In the genomic region with DNA sequence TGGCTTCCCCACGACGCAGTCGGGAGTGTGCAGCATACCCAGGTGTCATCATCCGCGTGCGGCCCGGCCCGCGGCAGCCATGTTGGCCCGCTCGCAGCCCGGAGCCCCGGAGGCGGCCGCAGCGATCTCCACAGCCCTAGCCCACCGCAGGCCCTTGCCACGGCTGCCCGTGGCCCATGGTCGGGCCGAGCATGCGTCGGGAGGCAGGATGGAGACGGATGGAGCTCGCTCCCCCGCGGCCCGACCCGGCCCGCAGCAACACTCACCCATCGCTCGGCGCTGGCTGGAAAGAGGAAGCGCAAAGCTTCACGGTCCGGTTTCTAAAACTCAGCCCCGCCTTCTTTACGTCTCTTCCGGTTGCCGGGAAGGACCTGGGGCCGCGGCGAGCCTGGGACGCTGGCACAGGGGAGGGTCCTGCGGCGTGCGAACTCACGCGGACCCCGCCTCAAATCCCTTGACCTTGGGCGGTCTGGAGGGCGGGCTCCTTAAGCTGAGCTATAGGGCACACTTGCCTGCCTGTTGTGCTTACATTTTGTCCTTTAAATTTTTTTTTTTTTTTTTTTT, we compare ENCODE assay signal across 8 mouse cellular contexts. TPM values are rescaled to one million over a fixed set of nuclear protein-coding genes. Genes with fewer than 3 reads are reported as not detected.
DNase-seq lines count a peak whose midpoint lies in the region; ATAC-seq and TF ChIP-seq lines count a peak whose summit lies in the region.

Rps8 (minus strand) TSS at position 452 of the 564 bp plus-strand sequence.

- peaks cover 37% of the 10 kb centered on the region for H3K79me2 ChIP-seq in CH12.LX (replicated peaks; ENCODE audit: control insufficient read depth, extremely low read depth, insufficient read depth, poor library complexity, severe bottlenecking)

- TF ChIP-seq CTCF in CH12.LX (conservative IDR thresholded peaks at IDR 0.05 in 1 of 2, IDR thresholded peaks at IDR 0.05 in 1 of 2; ENCODE audit: low read depth in 2 of 2, low read length in 2 of 2): no peak
- no peak for TF ChIP-seq CTCF in liver, postnatal 0 days (IDR thresholded peaks at IDR 0.05; ENCODE audit: low read depth)

- peak within 1 kb of the TSS; percentile 87 for H3K9ac ChIP-seq in CH12.LX (ENCODE audit: insufficient read depth, low read depth)
- H3K9ac ChIP-seq in forebrain, embryonic 11.5 days (ENCODE audit: low read length): peak within 1 kb of the TSS; percentile 98
- peak within 1 kb of the TSS; percentile 99 for H3K9ac ChIP-seq in heart, embryonic 16.5 days (ENCODE audit: low read length)
- H3K9ac ChIP-seq in liver, postnatal 0 days (replicated peaks): peak within 1 kb of the TSS; percentile 95
- peak within 1 kb of the TSS; percentile 95 for H3K9ac ChIP-seq in neural tube, embryonic 14.5 days (replicated peaks; ENCODE audit: low read depth, low read length)

- peak within 1 kb of the TSS; percentile 57 for H3K27ac ChIP-seq in CH12.LX (ENCODE audit: insufficient read depth, low read depth)
- H3K27ac ChIP-seq in forebrain, embryonic 11.5 days (ENCODE audit: low read depth, low read length): peak within 1 kb of the TSS; percentile 85
- H3K27ac ChIP-seq in heart, embryonic 16.5 days (ENCODE audit: low read length): peak within 1 kb of the TSS; percentile 91
- H3K27ac ChIP-seq in liver, postnatal 0 days (ENCODE audit: low read depth): peak within 1 kb of the TSS; percentile 84
- H3K27ac ChIP-seq in neural tube, embryonic 14.5 days (ENCODE audit: low read depth, low read length): peak within 1 kb of the TSS; percentile 92

- dilution Hi-C loops in CH12.LX (cut with MboI; ENCODE audit: extremely low pct_ligation_motif_present, extremely low pct_unique_long_range_greater_than_20kb, low sequenced_read_pairs): no loop called here

- peak; percentile 96 for ATAC-seq in forebrain, embryonic 11.5 days (replicated peaks; ENCODE audit: low FRiP score)
- peak; percentile 90 for ATAC-seq in heart, embryonic 16.5 days (replicated peaks; ENCODE audit: extremely low read depth, insufficient read depth, low FRiP score)
- ATAC-seq in liver, postnatal 0 days: peak; percentile 90
- peak; percentile 96 for ATAC-seq in neural tube, embryonic 14.5 days (ENCODE audit: low read depth)

- peaks cover 53 to 69% of the 10 kb centered on the region in 2 experiments for H3K36me3 ChIP-seq in CH12.LX (replicated peaks in 1 of 2; ENCODE audit: control insufficient read depth in 1 of 2, insufficient read depth in 1 of 2, low read length in 1 of 2)
- H3K36me3 ChIP-seq in forebrain, embryonic 11.5 days (ENCODE audit: control insufficient read depth, insufficient read depth, low read length): peaks cover 29% of the 10 kb centered on the region
- peaks cover 39% of the 10 kb centered on the region for H3K36me3 ChIP-seq in heart, embryonic 16.5 days (ENCODE audit: control insufficient read depth, insufficient read depth)
- H3K36me3 ChIP-seq in liver, postnatal 0 days (replicated peaks; ENCODE audit: insufficient read depth, low read length): peaks cover 40% of the 10 kb centered on the region
- H3K36me3 ChIP-seq in neural tube, embryonic 14.5 days (ENCODE audit: control insufficient read depth, insufficient read depth, low read length): peaks cover 33% of the 10 kb centered on the region

- peak; percentile 89 for DNase-seq in CH12.LX (ENCODE audit: extremely low read depth)
- DNase-seq in c-Kit-positive CD71-negative TER-119-negative erythroid progenitor cells, embryonic 14.5 days (ENCODE audit: low read depth): peak; percentile 72
- DNase-seq in forebrain, embryonic 11.5 days (ENCODE audit: low spot score): peak; percentile 93
- peak; percentile 90 to 92 for DNase-seq in kidney, postnatal 36 days
- peak; percentile 88 for DNase-seq in liver, postnatal 0 days
- peak; percentile 86 for DNase-seq in testis, postnatal 10 days (ENCODE audit: low spot score)

- peak within 1 kb of the TSS; percentile 65; the same call in 1 of the 2 replicates for H3K4me2 ChIP-seq in CH12.LX (ENCODE audit: insufficient read depth, low read depth, poor library complexity, severe bottlenecking)
- H3K4me2 ChIP-seq in forebrain, embryonic 11.5 days (ENCODE audit: low read depth, low read length, severe bottlenecking): peak within 1 kb of the TSS; percentile 84
- H3K4me2 ChIP-seq in heart, embryonic 16.5 days (ENCODE audit: low read depth, low read length): peak within 1 kb of the TSS; percentile 95
- peak within 1 kb of the TSS; percentile 91 for H3K4me2 ChIP-seq in liver, postnatal 0 days (ENCODE audit: low read depth, low read length)
- H3K4me2 ChIP-seq in neural tube, embryonic 14.5 days (ENCODE audit: low read depth, low read length): peak within 1 kb of the TSS; percentile 97

- no peaks in the 10 kb centered on the region for H3K27me3 ChIP-seq in CH12.LX (replicated peaks)
- H3K27me3 ChIP-seq in forebrain, embryonic 11.5 days (ENCODE audit: control insufficient read depth, insufficient read depth, low read length): no peaks in the 10 kb centered on the region
- H3K27me3 ChIP-seq in heart, embryonic 16.5 days (ENCODE audit: control insufficient read depth, insufficient read depth, low read length): no peaks in the 10 kb centered on the region
- no peaks in the 10 kb centered on the region for H3K27me3 ChIP-seq in liver, postnatal 0 days (ENCODE audit: insufficient read depth, low read length)
- no peaks in the 10 kb centered on the region for H3K27me3 ChIP-seq in neural tube, embryonic 14.5 days (ENCODE audit: control insufficient read depth, insufficient read depth, low read length)

- TF ChIP-seq RAD21 in CH12.LX (IDR thresholded peaks at IDR 0.05; ENCODE audit: low read depth, low read length): no peak

- under 1% methylated on average over 49 of the region's 52 CpGs for WGBS in forebrain, embryonic 11.5 days
- under 1% methylated on average over 52 of the region's 52 CpGs for WGBS in heart, embryonic 16.5 days
- WGBS in liver, postnatal 0 days (ENCODE audit: insufficient replicate concordance): 0% methylated on average over 40 of the region's 52 CpGs
- under 1% methylated on average over 51 of the region's 52 CpGs for WGBS in neural tube, embryonic 14.5 days

- no peak for TF ChIP-seq EP300 in CH12.LX (IDR thresholded peaks at IDR 0.05; ENCODE audit: low read length)
- TF ChIP-seq EP300 in liver, postnatal 0 days (IDR thresholded peaks at IDR 0.05; ENCODE audit: low read depth): no peak

- H3K4me3 ChIP-seq in CH12.LX (replicated peaks in 1 of 3; ENCODE audit: low read depth in 2 of 3, low read length in 2 of 3, poor library complexity in 1 of 3): peak within 1 kb of the TSS; percentile 97 to 100 (median 100)
- peak within 1 kb of the TSS; percentile 99 for H3K4me3 ChIP-seq in forebrain, embryonic 11.5 days (ENCODE audit: low read depth, low read length)
- peak within 1 kb of the TSS; percentile 81 for H3K4me3 ChIP-seq in heart, embryonic 16.5 days (ENCODE audit: low read length)
- H3K4me3 ChIP-seq in liver, postnatal 0 days (ENCODE audit: low read depth, low read length): peak within 1 kb of the TSS; percentile 74
- H3K4me3 ChIP-seq in neural tube, embryonic 14.5 days (ENCODE audit: low read depth, low read length): peak within 1 kb of the TSS; percentile 96

- in situ Hi-C loops in CH12.LX (cut with MboI; ENCODE audit: low pct_ligation_motif_present, low pct_unique_long_range_greater_than_20kb, low sequenced_read_pairs): no loop called here

- H3K4me1 ChIP-seq in CH12.LX (ENCODE audit: control insufficient read depth in 1 of 2, insufficient read depth in 2 of 2): peaks cover 10 to 27% of the 10 kb centered on the region in 2 experiments
- H3K4me1 ChIP-seq in forebrain, embryonic 11.5 days (replicated peaks; ENCODE audit: control insufficient read depth, insufficient read depth, low read length): peaks cover 2% of the 10 kb centered on the region; the same call in 1 of the 2 replicates
- H3K4me1 ChIP-seq in heart, embryonic 16.5 days (ENCODE audit: control insufficient read depth, insufficient read depth, low read length): peaks cover 24% of the 10 kb centered on the region
- H3K4me1 ChIP-seq in liver, postnatal 0 days (ENCODE audit: insufficient read depth): peaks cover 10% of the 10 kb centered on the region; the same call in 1 of the 2 replicates
- H3K4me1 ChIP-seq in neural tube, embryonic 14.5 days (ENCODE audit: control insufficient read depth, insufficient read depth, low read length): no peaks in the 10 kb centered on the region

- no peaks in the 10 kb centered on the region for H3K9me3 ChIP-seq in CH12.LX (replicated peaks; ENCODE audit: low read length)
- H3K9me3 ChIP-seq in forebrain, embryonic 11.5 days (ENCODE audit: control insufficient read depth, low read length): no peaks in the 10 kb centered on the region
- H3K9me3 ChIP-seq in heart, embryonic 16.5 days (replicated peaks; ENCODE audit: control insufficient read depth, low read length): no peaks in the 10 kb centered on the region
- no peaks in the 10 kb centered on the region for H3K9me3 ChIP-seq in liver, postnatal 0 days (ENCODE audit: low read length)
- H3K9me3 ChIP-seq in neural tube, embryonic 14.5 days (ENCODE audit: control insufficient read depth, low read length): no peaks in the 10 kb centered on the region

- TF ChIP-seq POLR2A in CH12.LX (IDR thresholded peaks at IDR 0.05; ENCODE audit: low read depth, low read length): peak; percentile 95

TF ChIP-seq in CH12.LX, 34 proteins besides CTCF, POLR2A, EP300 and RAD21 (continues in another document):
- peak; percentile 81 for TF ChIP-seq ELF1 (IDR thresholded peaks at IDR 0.05; ENCODE audit: low read depth, low read length)
- peak; percentile 92 for TF ChIP-seq ZMIZ1 (IDR thresholded peaks at IDR 0.05; ENCODE audit: low read depth, low read length)
- TF ChIP-seq JUND (conservative IDR thresholded peaks at IDR 0.05; ENCODE audit: low read depth, low read length): no peak
- no peak for TF ChIP-seq E2F4 (IDR thresholded peaks at IDR 0.05; ENCODE audit: insufficient replicate concordance, low read depth, low read length)
- no peak for TF ChIP-seq RCOR1 (conservative IDR thresholded peaks at IDR 0.05; ENCODE audit: low read depth, low read length)
- TF ChIP-seq MEF2A (IDR thresholded peaks at IDR 0.05; ENCODE audit: borderline replicate concordance, low read depth, low read length): 0 out of 2 replicates have a peak, but pooled peaks have one; percentile 33
- TF ChIP-seq NRF1 (IDR thresholded peaks at IDR 0.05; ENCODE audit: low read depth, low read length): peak; percentile 46
- TF ChIP-seq POLR2AphosphoS2 (IDR thresholded peaks at IDR 0.05; ENCODE audit: low read depth, low read length): peak; percentile 87; the same call in 1 of the 2 replicates
- 0 out of 2 replicates have a peak, but pooled peaks have one; percentile 17 for TF ChIP-seq BHLHE40 (IDR thresholded peaks at IDR 0.05; ENCODE audit: low read depth, low read length)

RNA-seq across cellular contexts. Expression of gene Rps8, which starts in this region (rescaled TPM):
- total RNA-seq in CH12.LX (2012; rRNA removed): 5,379 and 5,435 TPM in 2 replicates
- 2,191 and 2,455 TPM in 2 replicates for total RNA-seq in CH12.LX (2014; rRNA removed)
- polyA plus RNA-seq in CH12.LX (2012; ENCODE audit: insufficient read length, low read depth): 1,480 and 1,967 TPM in 2 replicates
- 797 and 841 TPM in 2 replicates for polyA plus RNA-seq in forebrain, embryonic 11.5 days (2014; fragmentation: Nextera tagmentation; extraction: Ambion mirVana)
- polyA plus RNA-seq in heart, embryonic 16.5 days (2015; fragmentation: Nextera tagmentation; extraction: Ambion mirVana): 420 and 513 TPM in 2 replicates
- 543 and 557 TPM in 2 replicates for polyA plus RNA-seq in liver, postnatal 0 days (2015; fragmentation: Nextera tagmentation; extraction: Ambion mirVana)
- polyA plus RNA-seq in neural tube, embryonic 14.5 days (2014; fragmentation: Nextera tagmentation; extraction: Ambion mirVana): 549 and 599 TPM in 2 replicates

Comparison
In these comparisons a context has a peak if more than half of its experiments do, and no peak if none do; other contexts are left out.
1. Peak in every context shown above with its lines: DNase-seq, ATAC-seq, H3K4me3 ChIP-seq and H3K27ac ChIP-seq.